Mouse (Mus musculus): ENCODE results near the gene Gna11.

DNA sequence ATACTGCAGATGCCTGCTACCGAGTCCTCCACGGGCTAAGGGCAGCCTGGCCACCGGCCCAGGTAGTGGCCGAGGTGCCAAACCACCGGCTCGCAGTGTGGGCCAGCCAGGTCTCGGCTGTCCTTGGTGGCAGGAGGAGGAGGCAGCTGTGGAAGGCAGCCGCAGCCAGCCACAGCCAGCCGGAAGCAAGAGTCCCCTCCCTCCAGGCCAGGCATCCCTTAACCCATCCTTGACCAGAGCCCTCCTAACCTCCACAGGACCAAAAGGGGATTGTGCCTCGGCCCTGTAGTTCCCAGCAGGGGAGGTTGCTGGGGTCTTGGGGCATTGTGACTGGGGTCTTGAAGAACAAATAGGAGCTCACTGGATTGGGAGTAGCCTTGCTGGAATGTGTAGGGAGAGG lies 19.2 kb upstream of the Gna11 start:
- TF ChIP-seq GATA1 (IDR thresholded peaks at IDR 0.05; ENCODE audit: low read length) (no peak), TAL1 (IDR thresholded peaks at IDR 0.05; ENCODE audit: low read length) (no peak)

Measured in erythroblast, embryonic 14.5 days (primary cell).